Mouse (Mus musculus) urinary bladder, postnatal 25 days (tissue): ENCODE measurements around the gene Hrasls.

Experiments
- DNase-seq: peaks from one replicate; pipeline ENCODE4 v3.0.0; 2022; ENCODE audit warnings: low spot score

The Hrasls gene

GRCm38 (mm10) chr16:29209605-29210411 lies at the start of gene Hrasls:
TSS of gene Hrasls (plus strand) at chr16:29209695.
- DNase-seq = peak; percentile 24

- DNase-seq = no peak
These were observed 47.2 kb upstream of the Hrasls start for GRCm38 (mm10) chr16:29162271-29162670.

- DNase-seq = no peak
These were observed 42.4 kb upstream of the Hrasls start for GRCm38 (mm10) chr16:29167051-29167450.

- no peak for DNase-seq
These were observed 37.8 kb upstream of the Hrasls start for GRCm38 (mm10) chr16:29171741-29172140.

- DNase-seq = no peak
These were observed 36.3 kb upstream of the Hrasls start for GRCm38 (mm10) chr16:29173201-29173600.

- DNase-seq = no peak
These were observed 34.6 kb upstream of the Hrasls start for GRCm38 (mm10) chr16:29174831-29175350.

GRCm38 (mm10) chr16:29192911-29193310 lies 16.6 kb upstream of the Hrasls start:
- no peak for DNase-seq

GRCm38 (mm10) chr16:29193981-29194380 lies 15.5 kb upstream of the Hrasls start:
- no peak for DNase-seq

- no peak for DNase-seq
These were observed 14.3 kb upstream of the Hrasls start for GRCm38 (mm10) chr16:29195156-29195555.

GRCm38 (mm10) chr16:29198461-29198860 lies 11.0 kb upstream of the Hrasls start:
- peak; percentile 30 for DNase-seq

- no peak for DNase-seq
These were observed 8.3 kb upstream of the Hrasls start for GRCm38 (mm10) chr16:29201146-29201545.

- no peak for DNase-seq
These were observed 4.6 kb upstream of the Hrasls start for GRCm38 (mm10) chr16:29204875-29205274.

- DNase-seq = no peak
These were observed 3.9 kb upstream of the Hrasls start for GRCm38 (mm10) chr16:29205581-29205980.

- DNase-seq = no peak
These were observed 654 bp upstream of the Hrasls start for GRCm38 (mm10) chr16:29208841-29209240.

GRCm38 (mm10) chr16:29216395-29217295 lies 7.2 kb downstream of the Hrasls start:
- DNase-seq = no peak

GRCm38 (mm10) chr16:29235951-29236350 lies 26.5 kb downstream of the Hrasls start:
- DNase-seq = no peak

GRCm38 (mm10) chr16:29254325-29254724 lies 44.8 kb downstream of the Hrasls start:
- DNase-seq = no peak
